Mouse (Mus musculus): ENCODE measurements around the gene Col4a3bp. TPM values are rescaled to one million over a fixed set of nuclear protein-coding genes. Genes with fewer than 3 reads are reported as not detected.

Col4a3bp gene
- polyA plus RNA-seq, 1 experiment = 57.3 TPM

- Histone ChIP-seq H3K9me3 (replicated peaks; ENCODE audit: control insufficient read depth, insufficient read depth, low read length, poor library complexity, severe bottlenecking) (no peaks in the 10 kb centered on the region), H3K9ac (ENCODE audit: low read depth, poor library complexity, severe bottlenecking) (peak within 1 kb of the TSS; percentile 86), H3K27ac (ENCODE audit: insufficient read depth, low read length) (peak within 1 kb of the TSS; percentile 51), H3K27me3 (ENCODE audit: control insufficient read depth, insufficient read depth, low read length, poor library complexity, severe bottlenecking) (no peaks in the 10 kb centered on the region), H3K4me3 (ENCODE audit: low read depth, low read length) (peak within 1 kb of the TSS; percentile 94), H3K36me3 (ENCODE audit: control insufficient read depth, insufficient read depth, low read length, poor library complexity, severe bottlenecking) (peaks cover 12% of the 10 kb centered on the region), H3K4me1 (ENCODE audit: control insufficient read depth, insufficient read depth, low read length) (peaks cover 3% of the 10 kb centered on the region)
- TF ChIP-seq POLR2A (IDR thresholded peaks at IDR 0.05; ENCODE audit: insufficient read depth, low read length) = peak; percentile 73
- TF ChIP-seq EP300 (IDR thresholded peaks at IDR 0.05; ENCODE audit: insufficient read depth, low read depth, low read length) = 0 out of 2 replicates have a peak, but pooled peaks have one; percentile 38
- no peak for TF ChIP-seq CTCF (IDR thresholded peaks at IDR 0.05; ENCODE audit: low read depth, low read length)
These were observed 128.1 kb downstream of the Col4a3bp start, which contains the start of gene Hmgcr for GRCm38 (mm10) chr13:96670406-96671077. Hmgcr (minus strand) TSS chr13:96670936.

- H3K9me3 ChIP-seq (replicated peaks; ENCODE audit: control insufficient read depth, insufficient read depth, low read length, poor library complexity, severe bottlenecking) = no peaks in the 10 kb centered on the region
- peaks cover 4% of the 10 kb centered on the region for H3K4me1 ChIP-seq (ENCODE audit: control insufficient read depth, insufficient read depth, low read length)
- no peak for TF ChIP-seq POLR2A (IDR thresholded peaks at IDR 0.05; ENCODE audit: insufficient read depth, low read length)
- TF ChIP-seq EP300 (IDR thresholded peaks at IDR 0.05; ENCODE audit: insufficient read depth, low read depth, low read length) = no peak
- TF ChIP-seq CTCF (IDR thresholded peaks at IDR 0.05; ENCODE audit: low read depth, low read length) = no peak
- peak overlapping the region; percentile 45 for H3K9ac ChIP-seq (ENCODE audit: low read depth, poor library complexity, severe bottlenecking)
- H3K4me3 ChIP-seq (ENCODE audit: low read depth, low read length) = peak overlapping the region; percentile 51
- H3K27me3 ChIP-seq (ENCODE audit: control insufficient read depth, insufficient read depth, low read length, poor library complexity, severe bottlenecking) = no peaks in the 10 kb centered on the region
- H3K36me3 ChIP-seq (ENCODE audit: control insufficient read depth, insufficient read depth, low read length, poor library complexity, severe bottlenecking) = peaks cover 7% of the 10 kb centered on the region
- peak overlapping the region; percentile 51 for H3K27ac ChIP-seq (ENCODE audit: insufficient read depth, low read length)
These were observed 128.9 kb downstream of the Col4a3bp start for GRCm38 (mm10) chr13:96671078-96671905.

- Histone ChIP-seq H3K9me3 (replicated peaks; ENCODE audit: control insufficient read depth, insufficient read depth, low read length, poor library complexity, severe bottlenecking) (no peaks in the 10 kb centered on the region), H3K27ac (ENCODE audit: insufficient read depth, low read length) (no peak overlapping the region)
- TF ChIP-seq CTCF (IDR thresholded peaks at IDR 0.05; ENCODE audit: low read depth, low read length) (no peak), POLR2A (IDR thresholded peaks at IDR 0.05; ENCODE audit: insufficient read depth, low read length) (no peak), EP300 (IDR thresholded peaks at IDR 0.05; ENCODE audit: insufficient read depth, low read depth, low read length) (no peak)
These were observed 129.5 kb downstream of the Col4a3bp start for GRCm38 (mm10) chr13:96671906-96672234.

GRCm38 (mm10) chr13:96672276-96672675, 129.9 kb downstream of the Col4a3bp start:
- Histone ChIP-seq H3K9me3 (replicated peaks; ENCODE audit: control insufficient read depth, insufficient read depth, low read length, poor library complexity, severe bottlenecking) (no peaks in the 10 kb centered on the region), H3K27me3 (ENCODE audit: control insufficient read depth, insufficient read depth, low read length, poor library complexity, severe bottlenecking) (no peaks in the 10 kb centered on the region), H3K36me3 (ENCODE audit: control insufficient read depth, insufficient read depth, low read length, poor library complexity, severe bottlenecking) (no peaks in the 10 kb centered on the region), H3K27ac (ENCODE audit: insufficient read depth, low read length) (no peak overlapping the region), H3K9ac (ENCODE audit: low read depth, poor library complexity, severe bottlenecking) (no peak overlapping the region), H3K4me1 (ENCODE audit: control insufficient read depth, insufficient read depth, low read length) (peaks cover 6% of the 10 kb centered on the region), H3K4me3 (ENCODE audit: low read depth, low read length) (no peak overlapping the region)
- TF ChIP-seq CTCF (IDR thresholded peaks at IDR 0.05; ENCODE audit: low read depth, low read length) = no peak
- TF ChIP-seq EP300 (IDR thresholded peaks at IDR 0.05; ENCODE audit: insufficient read depth, low read depth, low read length) = no peak
- no peak for TF ChIP-seq POLR2A (IDR thresholded peaks at IDR 0.05; ENCODE audit: insufficient read depth, low read length)

More at GRCm38 (mm10) chr13:96671906-96672234, 129.5 kb downstream of the Col4a3bp start:
- H3K36me3 ChIP-seq (ENCODE audit: control insufficient read depth, insufficient read depth, low read length, poor library complexity, severe bottlenecking) = peaks cover 2% of the 10 kb centered on the region; the same call in 1 of the 2 replicates
- H3K27me3 ChIP-seq (ENCODE audit: control insufficient read depth, insufficient read depth, low read length, poor library complexity, severe bottlenecking) = no peaks in the 10 kb centered on the region
- peaks cover 6% of the 10 kb centered on the region for H3K4me1 ChIP-seq (ENCODE audit: control insufficient read depth, insufficient read depth, low read length)
- H3K9ac ChIP-seq (ENCODE audit: low read depth, poor library complexity, severe bottlenecking) = no peak overlapping the region
- H3K4me3 ChIP-seq (ENCODE audit: low read depth, low read length) = no peak overlapping the region

GRCm38 (mm10) chr13:96673817-96674216, 131.4 kb downstream of the Col4a3bp start:
- Histone ChIP-seq H3K4me1 (ENCODE audit: control insufficient read depth, insufficient read depth, low read length) (peaks cover 5% of the 10 kb centered on the region), H3K27me3 (ENCODE audit: control insufficient read depth, insufficient read depth, low read length, poor library complexity, severe bottlenecking) (no peaks in the 10 kb centered on the region), H3K9ac (ENCODE audit: low read depth, poor library complexity, severe bottlenecking) (no peak overlapping the region), H3K36me3 (ENCODE audit: control insufficient read depth, insufficient read depth, low read length, poor library complexity, severe bottlenecking) (no peaks in the 10 kb centered on the region), H3K27ac (ENCODE audit: insufficient read depth, low read length) (no peak overlapping the region), H3K9me3 (replicated peaks; ENCODE audit: control insufficient read depth, insufficient read depth, low read length, poor library complexity, severe bottlenecking) (no peaks in the 10 kb centered on the region), H3K4me3 (ENCODE audit: low read depth, low read length) (no peak overlapping the region)
- TF ChIP-seq EP300 (IDR thresholded peaks at IDR 0.05; ENCODE audit: insufficient read depth, low read depth, low read length) (no peak), CTCF (IDR thresholded peaks at IDR 0.05; ENCODE audit: low read depth, low read length) (no peak), POLR2A (IDR thresholded peaks at IDR 0.05; ENCODE audit: insufficient read depth, low read length) (no peak)
